8 mouse cellular contexts compared by ENCODE assay signal in genomic region chr4:53438836-53439480, GRCm38 (mm10). TPM values are rescaled to one million over a fixed set of nuclear protein-coding genes. Genes with fewer than 3 reads are reported as not detected.
DNase-seq lines count a peak whose midpoint lies in the region; ATAC-seq and TF ChIP-seq lines count a peak whose summit lies in the region.

No protein-coding gene starts in this region.

- 76% methylated on average over 7 of the region's 7 CpGs for WGBS in heart, adult 2 months
- WGBS in limb, embryonic 12.5 days: 77% methylated on average over 7 of the region's 7 CpGs
- 54% methylated on average over 7 of the region's 7 CpGs for WGBS in stomach, embryonic 15.5 days

- peaks cover 9% of the 10 kb centered on the region for H3K36me3 ChIP-seq in heart, adult 2 months (ENCODE audit: control insufficient read depth, insufficient read depth, low read length)
- peaks cover 18% of the 10 kb centered on the region for H3K36me3 ChIP-seq in megakaryocyte, embryonic 14.5 days (replicated peaks; ENCODE audit: low read length)
- no peaks in the 10 kb centered on the region for H3K36me3 ChIP-seq in limb, embryonic 12.5 days
- no peaks in the 10 kb centered on the region for H3K36me3 ChIP-seq in stomach, embryonic 15.5 days

- H3K4me3 ChIP-seq in heart, adult 2 months: no peak overlapping the region
- peak overlapping the region; percentile 98 for H3K4me3 ChIP-seq in megakaryocyte, embryonic 14.5 days (replicated peaks)
- H3K4me3 ChIP-seq in limb, embryonic 12.5 days (replicated peaks): peak overlapping the region; percentile 81; the same call in 1 of the 2 replicates
- peak overlapping the region; percentile 89; the same call in 1 of the 2 replicates for H3K4me3 ChIP-seq in stomach, embryonic 15.5 days (replicated peaks)

- ATAC-seq in megakaryocyte, adult 5-6 weeks (ENCODE audit: poor library complexity, severe bottlenecking): no peak
- ATAC-seq in limb, embryonic 12.5 days (ENCODE audit: insufficient number of reproducible peaks, insufficient read depth, low FRiP score, low TSS enrichment, low read depth): no peak
- no peak for ATAC-seq in stomach, embryonic 15.5 days (ENCODE audit: insufficient read depth, low FRiP score, low read depth)

- no peak for TF ChIP-seq POLR2A in heart, adult 2 months (IDR thresholded peaks at IDR 0.05; ENCODE audit: insufficient read depth, low read depth, low read length)

- H3K79me2 ChIP-seq in heart, adult 2 months (replicated peaks; ENCODE audit: control insufficient read depth, insufficient read depth, low read length): peaks cover 2% of the 10 kb centered on the region; the same call in 1 of the 2 replicates

- no peak for TF ChIP-seq EP300 in heart, adult 2 months (IDR thresholded peaks at IDR 0.05; ENCODE audit: insufficient read depth, low read depth, low read length)

- H3K27me3 ChIP-seq in heart, adult 2 months (ENCODE audit: control insufficient read depth, insufficient read depth, low read length): no peaks in the 10 kb centered on the region
- no peaks in the 10 kb centered on the region for H3K27me3 ChIP-seq in megakaryocyte, embryonic 14.5 days (replicated peaks)
- no peaks in the 10 kb centered on the region for H3K27me3 ChIP-seq in limb, embryonic 12.5 days
- no peaks in the 10 kb centered on the region for H3K27me3 ChIP-seq in stomach, embryonic 15.5 days (replicated peaks)

- peaks cover 7% of the 10 kb centered on the region for H3K4me1 ChIP-seq in heart, adult 2 months (ENCODE audit: control insufficient read depth, insufficient read depth, low read length)
- peaks cover 63% of the 10 kb centered on the region for H3K4me1 ChIP-seq in megakaryocyte, embryonic 14.5 days
- H3K4me1 ChIP-seq in limb, embryonic 12.5 days (replicated peaks): peaks cover 53% of the 10 kb centered on the region
- H3K4me1 ChIP-seq in stomach, embryonic 15.5 days: peaks cover 8% of the 10 kb centered on the region; the same call in 1 of the 2 replicates

- intact Hi-C loops in heart, adult 2 months (cut with DNase I): no loop called here
- intact Hi-C loops in heart, postnatal 25 days (cut with DNase I): no loop called here

- no peaks in the 10 kb centered on the region for H3K9me3 ChIP-seq in megakaryocyte, embryonic 14.5 days
- no peaks in the 10 kb centered on the region for H3K9me3 ChIP-seq in limb, embryonic 12.5 days
- H3K9me3 ChIP-seq in stomach, embryonic 15.5 days: no peaks in the 10 kb centered on the region

- no peak for TF ChIP-seq CTCF in heart, adult 2 months (IDR thresholded peaks at IDR 0.05)

- peak overlapping the region; percentile 97 for H3K27ac ChIP-seq in heart, adult 2 months
- no peak overlapping the region for H3K27ac ChIP-seq in limb, embryonic 12.5 days
- H3K27ac ChIP-seq in stomach, embryonic 15.5 days: peak overlapping the region; percentile 92; the same call in 1 of the 2 replicates

- no peak overlapping the region for H3K9ac ChIP-seq in heart, adult 2 months (ENCODE audit: low read depth, low read length)
- no peak overlapping the region for H3K9ac ChIP-seq in limb, embryonic 12.5 days (replicated peaks)
- H3K9ac ChIP-seq in stomach, embryonic 15.5 days: no peak overlapping the region

- H3K4me2 ChIP-seq in limb, embryonic 12.5 days: peak overlapping the region; percentile 98
- H3K4me2 ChIP-seq in stomach, embryonic 15.5 days: peak overlapping the region; percentile 94

- no peak for DNase-seq in heart, adult 2 months
- DNase-seq in heart, postnatal 25 days (ENCODE audit: low spot score): no peak
- no peak for DNase-seq in urinary bladder, postnatal 10 days (ENCODE audit: low spot score)
- no peak for DNase-seq in adrenal gland, adult 8-10 months

RNA-seq across cellular contexts. Expression of gene Slc44a1, which starts 1.3 kb away (rescaled TPM):
- 10 to 100 TPM; 26.4 to 32.3 TPM for total RNA-seq in heart, adult 2 months (2021)
- 22.7 and 45.7 TPM in 2 replicates for polyA plus RNA-seq in heart, adult 2 months (2012; rRNA removed)
- total RNA-seq in heart, postnatal 25 days (2021): 10 to 100 TPM; 30.8 to 34.6 TPM
- 6.2 and 11.1 TPM in 2 replicates for polyA plus RNA-seq in megakaryocyte, embryonic 14.5 days (2012; ENCODE audit: insufficient read depth, low replicate concordance)
- total RNA-seq in megakaryocyte, adult 5-6 weeks (2015): 11.8 and 12.4 TPM in 2 replicates
- total RNA-seq in megakaryocyte, adult 5-6 weeks (2017): 9.1 and 10.1 TPM in 2 replicates
- polyA plus RNA-seq in limb, embryonic 12.5 days (2016; fragmentation: Nextera tagmentation; extraction: Ambion mirVana): 34.5 and 38.1 TPM in 2 replicates
- 48.1 and 49.6 TPM in 2 replicates for polyA plus RNA-seq in stomach, embryonic 15.5 days (2015; fragmentation: Nextera tagmentation; extraction: Ambion mirVana)
- total RNA-seq in adrenal gland, adult 8-10 months (2022): 100 to 1,000 TPM in 2 of 4 experiments, 10 to 100 TPM in 2; 70.7 to 156 (median 121) TPM
